Comparison of ENCODE assay signal across 10 mouse cellular contexts in genomic region chr6:55453548-55453947, GRCm38 (mm10). TPM values are rescaled to one million over a fixed set of nuclear protein-coding genes. Genes with fewer than 3 reads are reported as not detected.
DNase-seq lines count a peak whose midpoint lies in the region; ATAC-seq lines count a peak whose summit lies in the region.
"Had no signal": no experiment of that assay in that cellular context is flagged by ENCODE, and none has a peak within 500 bp of the region (broad histone marks: within the 10 kb centered on the region; RNA-seq: fewer than 3 reads in every experiment).

No protein-coding gene starts in this region.

- no peak for ATAC-seq in forebrain, embryonic 14.5 days
- ATAC-seq in midbrain, embryonic 12.5 days (ENCODE audit: low FRiP score, low read depth) = no peak

- H3K4me3 ChIP-seq in heart, embryonic 10.5 days = no peak overlapping the region
- H3K4me3 ChIP-seq in forebrain, embryonic 14.5 days (ENCODE audit: low read depth, low read length) = peak overlapping the region; percentile 74
- H3K4me3 ChIP-seq in midbrain, embryonic 12.5 days = peak overlapping the region; percentile 53
- no peak overlapping the region for H3K4me3 ChIP-seq in limb, embryonic 10.5 days

- H3K4me1 ChIP-seq in heart, embryonic 10.5 days = peaks cover 13% of the 10 kb centered on the region
- H3K4me1 ChIP-seq in forebrain, embryonic 14.5 days (ENCODE audit: control insufficient read depth, insufficient read depth, low read length) = peaks cover 30% of the 10 kb centered on the region
- peaks cover 45% of the 10 kb centered on the region for H3K4me1 ChIP-seq in midbrain, embryonic 12.5 days
- peaks cover 17% of the 10 kb centered on the region for H3K4me1 ChIP-seq in limb, embryonic 10.5 days

- H3K36me3 ChIP-seq in heart, embryonic 10.5 days = no peaks in the 10 kb centered on the region
- H3K36me3 ChIP-seq in forebrain, embryonic 14.5 days (ENCODE audit: control insufficient read depth, insufficient read depth, low read length) = no peaks in the 10 kb centered on the region
- H3K36me3 ChIP-seq in midbrain, embryonic 12.5 days = no peaks in the 10 kb centered on the region
- no peaks in the 10 kb centered on the region for H3K36me3 ChIP-seq in limb, embryonic 10.5 days

- H3K27me3 ChIP-seq in heart, embryonic 10.5 days (ENCODE audit: insufficient read depth, poor library complexity, severe bottlenecking) = peaks cover 95% of the 10 kb centered on the region
- H3K27me3 ChIP-seq in forebrain, embryonic 14.5 days (replicated peaks; ENCODE audit: control insufficient read depth, insufficient read depth, low read length) = no peaks in the 10 kb centered on the region
- H3K27me3 ChIP-seq in midbrain, embryonic 12.5 days = peaks cover 33% of the 10 kb centered on the region
- H3K27me3 ChIP-seq in limb, embryonic 10.5 days (ENCODE audit: low read depth, poor library complexity, severe bottlenecking) = peaks cover 77% of the 10 kb centered on the region

- peak overlapping the region; percentile 90 for H3K9ac ChIP-seq in forebrain, embryonic 14.5 days (ENCODE audit: low read length)
- peak overlapping the region; percentile 73 for H3K9ac ChIP-seq in midbrain, embryonic 12.5 days (replicated peaks)

- DNase-seq in heart, adult 9 months (ENCODE audit: low spot score in 2 of 2) = peak; percentile 39 to 45
- no peak for DNase-seq in heart, embryonic 10.5 days (ENCODE audit: low spot score)
- peak; percentile 52 to 76 for DNase-seq in adrenal gland, postnatal 36 days
- DNase-seq in forebrain, embryonic 14.5 days (ENCODE audit: low spot score) = no peak
- no peak for DNase-seq in limb, embryonic 10.5 days (ENCODE audit: low spot score)
- no peak for DNase-seq in ovary, postnatal 14 days (ENCODE audit: low spot score)
- no peak for DNase-seq in ovary, postnatal 10 days (ENCODE audit: low spot score)

- peak overlapping the region; percentile 96 for H3K4me2 ChIP-seq in forebrain, embryonic 14.5 days (ENCODE audit: low read length)
- peak overlapping the region; percentile 83 for H3K4me2 ChIP-seq in midbrain, embryonic 12.5 days (replicated peaks)

- no peak overlapping the region for H3K27ac ChIP-seq in heart, embryonic 10.5 days
- no peak overlapping the region for H3K27ac ChIP-seq in forebrain, embryonic 14.5 days (ENCODE audit: low read depth, low read length)
- no peak overlapping the region for H3K27ac ChIP-seq in midbrain, embryonic 12.5 days (replicated peaks)
- no peak overlapping the region for H3K27ac ChIP-seq in limb, embryonic 10.5 days

- 37% methylated on average over 1 of the region's 1 CpGs for WGBS in heart, embryonic 10.5 days
- WGBS in forebrain, embryonic 14.5 days = 36% methylated on average over 1 of the region's 1 CpGs
- 50% methylated on average over 1 of the region's 1 CpGs for WGBS in midbrain, embryonic 12.5 days
- 50% methylated on average over 1 of the region's 1 CpGs for WGBS in limb, embryonic 10.5 days

- H3K9me3 ChIP-seq in heart, embryonic 10.5 days = no peaks in the 10 kb centered on the region
- H3K9me3 ChIP-seq in forebrain, embryonic 14.5 days (replicated peaks; ENCODE audit: control insufficient read depth, low read length) = no peaks in the 10 kb centered on the region
- H3K9me3 ChIP-seq in midbrain, embryonic 12.5 days = no peaks in the 10 kb centered on the region
- no peaks in the 10 kb centered on the region for H3K9me3 ChIP-seq in limb, embryonic 10.5 days (replicated peaks)

RNA-seq across cellular contexts. Expression of gene Adcyap1r1, which starts 1.8 kb away (rescaled TPM):
- 1.3 and 1.8 TPM in 2 replicates for polyA plus RNA-seq in heart, embryonic 10.5 days (2016; fragmentation: Nextera tagmentation; extraction: Ambion mirVana)
- total RNA-seq in adrenal gland, postnatal 36 days (2021) = 10 to 100 TPM; 23.8 to 35.7 TPM
- 25.8 and 30.7 TPM in 2 replicates for polyA plus RNA-seq in forebrain, embryonic 14.5 days (2014; fragmentation: Nextera tagmentation; extraction: Ambion mirVana)
- polyA plus RNA-seq in midbrain, embryonic 12.5 days (2016; fragmentation: Nextera tagmentation; extraction: Ambion mirVana) = 29.8 and 30.5 TPM in 2 replicates
- 0.83 and 0.90 TPM in 2 replicates for polyA plus RNA-seq in limb, embryonic 10.5 days (2016; fragmentation: Nextera tagmentation; extraction: Ambion mirVana)
- total RNA-seq: CH12.LX; common myeloid progenitor, adult 5-6 weeks had no signal

Comparison
In these comparisons a context has a peak if more than half of its experiments do, and no peak if none do; other contexts are left out.
1. DNase-seq: peak in heart, adult 9 months (2 of 2) and adrenal gland, postnatal 36 days (2 of 2); none in heart, embryonic 10.5 days (single experiment), forebrain, embryonic 14.5 days (single experiment), limb, embryonic 10.5 days (single experiment), ovary, postnatal 14 days (single experiment) and ovary, postnatal 10 days (single experiment).
2. H3K4me3 ChIP-seq: peak in forebrain, embryonic 14.5 days (single experiment) and midbrain, embryonic 12.5 days (single experiment); none in heart, embryonic 10.5 days (single experiment) and limb, embryonic 10.5 days (single experiment).